Mouse (Mus musculus): ENCODE measurements around the gene Znhit3. TPM values are rescaled to one million over a fixed set of nuclear protein-coding genes. Genes with fewer than 3 reads are reported as not detected.
A peak's percentile ranks its signal among the peaks of the same experiment; 100 is the strongest.
"Not testable (repeated sequence)": the region's sequence is repeated elsewhere in the genome, so short reads cannot be mapped to it uniquely, and the experiment has no call there.

The Znhit3 gene
- polyA plus RNA-seq, 1 experiment from 2014 or later: 34.8 TPM

DNA sequence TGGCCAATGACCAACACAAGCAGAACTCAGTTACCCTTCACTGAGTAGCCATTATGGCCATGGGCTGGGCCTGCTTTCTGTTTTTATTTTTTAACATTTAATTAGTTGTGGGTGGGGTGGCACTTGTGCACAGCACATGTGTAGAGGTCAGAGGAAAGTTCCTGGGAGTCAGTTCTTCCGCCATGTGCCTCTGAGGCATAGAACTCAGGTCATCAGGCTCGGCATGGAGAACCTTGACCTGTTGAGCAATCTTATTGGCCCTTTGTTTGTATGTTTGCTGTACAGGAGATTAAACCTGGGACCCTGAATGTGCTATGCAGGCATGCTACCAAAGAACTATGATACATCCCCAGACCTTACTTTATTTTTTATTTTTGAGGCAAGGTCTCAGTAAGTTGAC is 26.7 kb downstream of the Znhit3 start:
- Histone ChIP-seq H3K4me1 (replicated peaks) (no peaks in the 10 kb centered on the region), H3K27me3 (no peaks in the 10 kb centered on the region), H3K4me2 (no peak overlapping the region), H3K4me3 (replicated peaks) (no peak overlapping the region), H3K36me3 (replicated peaks) (peaks cover 69% of the 10 kb centered on the region), H3K9me3 (replicated peaks) (no peaks in the 10 kb centered on the region), H3K27ac (replicated peaks) (no peak overlapping the region), H3K9ac (no peak overlapping the region)
- WGBS (ENCODE audit: insufficient replicate concordance): 80% methylated on average over 2 of the region's 2 CpGs
- ATAC-seq (ENCODE audit: insufficient read depth): no peak

DNA sequence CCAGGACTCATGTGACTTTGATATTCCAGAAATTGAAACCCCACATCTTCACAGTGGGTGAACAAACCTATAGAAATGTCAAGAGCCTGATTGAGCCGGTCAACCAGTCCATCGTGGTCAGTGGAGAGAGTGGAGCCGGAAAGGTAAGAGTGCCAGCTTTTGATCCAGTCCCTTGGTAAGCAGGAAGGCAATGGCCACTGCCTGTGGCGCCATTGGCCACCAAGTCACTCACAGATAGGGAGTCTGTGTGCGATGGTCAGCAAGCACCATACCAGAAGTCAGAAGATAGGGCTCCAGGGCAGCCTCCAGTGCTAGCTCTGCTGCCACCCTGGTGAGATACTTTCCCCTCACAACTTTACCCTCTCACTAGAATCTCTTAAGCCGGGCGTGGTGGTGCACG is 28.1 kb downstream of the Znhit3 start:
- peaks cover 72% of the 10 kb centered on the region for H3K36me3 ChIP-seq (replicated peaks)
- H3K9ac ChIP-seq: no peak overlapping the region
- WGBS (ENCODE audit: insufficient replicate concordance): 86% methylated on average over 8 of the region's 8 CpGs

DNA sequence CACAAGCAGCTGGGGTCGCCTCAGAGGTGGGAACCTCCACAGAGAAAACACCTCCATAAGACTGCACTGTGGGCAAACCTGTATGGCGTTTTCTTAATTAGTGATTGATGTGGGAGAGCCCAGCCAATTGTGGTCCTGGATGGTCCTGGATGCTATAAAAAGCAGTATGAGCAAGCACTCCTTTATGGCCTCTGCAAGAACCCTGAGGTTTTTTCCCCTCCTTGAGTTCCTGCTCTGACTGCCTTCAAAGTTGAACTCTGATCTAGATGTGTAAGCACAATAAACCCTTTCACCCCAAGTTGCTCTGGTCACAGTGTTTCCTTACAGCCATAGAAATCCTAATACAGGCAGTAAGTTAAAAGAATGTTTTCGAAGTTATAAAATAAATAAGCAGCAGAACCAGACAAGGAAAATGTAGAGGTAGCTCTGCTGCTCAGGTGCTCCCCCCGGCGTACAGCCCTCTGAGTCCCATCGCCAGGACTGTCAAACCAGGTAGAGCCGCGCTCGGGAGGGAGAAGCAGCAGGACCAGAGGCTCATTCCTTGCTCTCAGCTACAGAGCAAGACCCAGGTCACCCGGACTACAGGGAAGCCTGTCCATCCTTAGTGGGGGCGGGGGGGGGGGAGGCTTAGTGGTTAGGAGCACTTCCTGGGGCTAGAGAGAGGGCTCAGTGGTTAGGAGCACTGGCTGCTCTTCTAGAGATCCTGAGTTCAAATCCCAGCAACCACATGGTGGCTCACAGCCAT is 29.2 kb downstream of the Znhit3 start:
- no peak overlapping the region for H3K9ac ChIP-seq
- peaks cover 67% of the 10 kb centered on the region for H3K36me3 ChIP-seq (replicated peaks)
- no peaks in the 10 kb centered on the region for H3K4me1 ChIP-seq (replicated peaks)
- ATAC-seq (ENCODE audit: insufficient read depth): no peak
- no peak overlapping the region for H3K4me3 ChIP-seq (replicated peaks)
- WGBS (ENCODE audit: insufficient replicate concordance): 79% methylated on average over 11 of the region's 11 CpGs
- H3K27me3 ChIP-seq: no peaks in the 10 kb centered on the region
- H3K9me3 ChIP-seq (replicated peaks): no peaks in the 10 kb centered on the region
- H3K4me2 ChIP-seq: no peak overlapping the region
- no peak overlapping the region for H3K27ac ChIP-seq (replicated peaks)

More for the DNA sequence above, 28.1 kb downstream of the Znhit3 start:
- Histone ChIP-seq H3K9me3 (replicated peaks) (no peaks in the 10 kb centered on the region), H3K4me2 (no peak overlapping the region), H3K4me1 (replicated peaks) (no peaks in the 10 kb centered on the region), H3K27ac (replicated peaks) (no peak overlapping the region), H3K4me3 (replicated peaks) (no peak overlapping the region), H3K27me3 (no peaks in the 10 kb centered on the region)
- no peak for ATAC-seq (ENCODE audit: insufficient read depth)

DNA sequence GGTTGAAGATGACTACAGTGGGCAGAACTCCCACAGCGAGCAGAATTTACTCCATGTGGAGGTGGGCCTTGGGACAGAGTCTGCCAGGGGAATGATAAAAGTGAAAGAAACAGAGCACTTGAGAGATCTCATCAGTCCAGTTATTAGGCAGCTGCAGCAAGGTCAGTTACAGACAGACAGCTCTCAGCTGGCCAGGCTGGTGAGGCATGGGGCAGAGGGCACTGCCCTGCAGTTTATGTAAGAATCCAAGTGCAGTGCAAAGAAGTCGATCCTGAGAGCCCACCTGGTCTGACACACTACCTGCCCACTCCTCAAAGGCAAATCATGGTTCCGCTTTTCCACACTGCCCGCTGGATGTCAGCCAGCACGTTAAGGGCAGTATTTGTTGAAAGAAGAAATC is 29.9 kb downstream of the Znhit3 start:
- Histone ChIP-seq H3K4me1 (replicated peaks) (peaks cover 3% of the 10 kb centered on the region), H3K27me3 (no peaks in the 10 kb centered on the region), H3K36me3 (replicated peaks) (peaks cover 66% of the 10 kb centered on the region), H3K27ac (replicated peaks) (no peak overlapping the region), H3K9me3 (replicated peaks) (no peaks in the 10 kb centered on the region), H3K9ac (no peak overlapping the region), H3K4me3 (replicated peaks) (no peak overlapping the region), H3K4me2 (no peak overlapping the region)
- WGBS (ENCODE audit: insufficient replicate concordance): 81% methylated on average over 5 of the region's 5 CpGs
- ATAC-seq (ENCODE audit: insufficient read depth): no peak

DNA sequence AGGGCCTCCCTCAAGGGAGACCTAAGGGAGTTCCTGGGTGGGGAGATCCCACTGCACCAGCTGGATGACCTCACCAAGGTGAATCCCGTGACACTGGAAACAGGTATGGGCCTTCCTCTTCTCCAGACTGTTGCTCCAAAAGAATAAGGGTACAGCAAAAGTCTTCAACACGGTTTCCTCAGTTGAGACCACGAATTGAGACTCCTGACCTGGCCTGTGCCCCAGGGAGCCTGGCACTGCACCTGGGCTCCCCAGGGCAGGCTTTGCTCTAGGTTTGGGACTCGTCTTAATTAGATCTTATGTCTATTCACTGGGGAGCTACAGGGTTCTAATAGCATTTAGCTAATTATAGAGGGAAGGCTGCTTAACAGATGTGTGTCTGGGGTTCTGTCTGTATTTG is 30.9 kb downstream of the Znhit3 start:
- Histone ChIP-seq H3K36me3 (replicated peaks) (peaks cover 63% of the 10 kb centered on the region), H3K27me3 (no peaks in the 10 kb centered on the region), H3K4me3 (replicated peaks) (no peak overlapping the region), H3K9ac (no peak overlapping the region), H3K9me3 (replicated peaks) (no peaks in the 10 kb centered on the region), H3K27ac (replicated peaks) (no peak overlapping the region), H3K4me1 (replicated peaks) (peaks cover 11% of the 10 kb centered on the region), H3K4me2 (no peak overlapping the region)
- 79% methylated on average over 4 of the region's 4 CpGs for WGBS (ENCODE audit: insufficient replicate concordance)
- no peak for ATAC-seq (ENCODE audit: insufficient read depth)

DNA sequence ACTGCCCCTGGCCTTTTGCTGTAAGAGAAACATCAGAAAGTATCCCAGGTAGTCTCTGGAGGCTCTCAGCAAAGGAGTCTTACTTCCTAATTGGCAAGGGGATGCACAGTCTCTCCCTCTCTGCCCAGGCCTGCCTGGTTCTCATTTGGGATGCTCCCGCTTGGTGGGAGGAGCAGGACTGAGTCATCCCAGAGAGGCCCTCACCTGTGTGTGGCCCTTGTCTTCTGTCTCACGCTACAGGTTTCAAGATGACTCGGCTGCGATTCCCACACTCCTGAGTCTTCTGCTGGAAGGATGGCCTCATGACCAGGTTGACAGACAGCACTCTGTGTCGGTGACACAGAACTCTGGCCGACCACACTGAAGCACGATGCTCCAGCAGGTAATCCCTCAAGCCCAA is 33.8 kb downstream of the Znhit3 start:
- no peak overlapping the region for H3K9ac ChIP-seq
- 87% methylated on average over 7 of the region's 7 CpGs for WGBS (ENCODE audit: insufficient replicate concordance)
- H3K36me3 ChIP-seq (replicated peaks): peaks cover 40% of the 10 kb centered on the region
- H3K9me3 ChIP-seq (replicated peaks): no peaks in the 10 kb centered on the region
- H3K4me3 ChIP-seq (replicated peaks): no peak overlapping the region
- ATAC-seq (ENCODE audit: insufficient read depth): no peak
- peaks cover 31% of the 10 kb centered on the region for H3K4me1 ChIP-seq (replicated peaks)
- no peaks in the 10 kb centered on the region for H3K27me3 ChIP-seq
- no peak overlapping the region for H3K4me2 ChIP-seq
- no peak overlapping the region for H3K27ac ChIP-seq (replicated peaks)

DNA sequence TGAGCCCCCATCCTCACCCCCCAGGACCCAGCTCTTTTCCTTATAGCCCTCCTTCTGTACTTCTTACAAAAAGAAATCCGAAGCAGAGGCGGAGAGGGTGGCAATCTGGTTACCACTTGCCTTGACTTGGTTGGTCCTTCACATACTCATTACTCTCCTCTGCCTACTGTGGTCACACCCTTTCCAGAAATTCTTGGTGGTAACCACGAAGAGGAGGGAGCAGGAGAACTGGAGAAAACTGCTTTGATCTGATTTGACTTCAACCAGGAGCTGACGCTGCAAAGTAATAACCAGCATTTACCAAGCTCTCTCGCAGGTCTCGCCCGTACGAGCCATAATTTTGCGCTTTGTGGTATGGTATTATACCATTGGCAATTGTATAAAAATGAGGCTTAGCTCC is 35.2 kb downstream of the Znhit3 start:
- Histone ChIP-seq H3K4me3 (replicated peaks) (peak overlapping the region; percentile 86), H3K9ac (peak overlapping the region; percentile 90), H3K4me2 (peak overlapping the region; percentile 100), H3K36me3 (replicated peaks) (peaks cover 32% of the 10 kb centered on the region), H3K9me3 (replicated peaks) (no peaks in the 10 kb centered on the region), H3K27ac (replicated peaks) (peak overlapping the region; percentile 89), H3K4me1 (replicated peaks) (peaks cover 35% of the 10 kb centered on the region), H3K27me3 (no peaks in the 10 kb centered on the region)
- no peak for ATAC-seq (ENCODE audit: insufficient read depth)
- 48% methylated on average over 9 of the region's 9 CpGs for WGBS (ENCODE audit: insufficient replicate concordance)

DNA sequence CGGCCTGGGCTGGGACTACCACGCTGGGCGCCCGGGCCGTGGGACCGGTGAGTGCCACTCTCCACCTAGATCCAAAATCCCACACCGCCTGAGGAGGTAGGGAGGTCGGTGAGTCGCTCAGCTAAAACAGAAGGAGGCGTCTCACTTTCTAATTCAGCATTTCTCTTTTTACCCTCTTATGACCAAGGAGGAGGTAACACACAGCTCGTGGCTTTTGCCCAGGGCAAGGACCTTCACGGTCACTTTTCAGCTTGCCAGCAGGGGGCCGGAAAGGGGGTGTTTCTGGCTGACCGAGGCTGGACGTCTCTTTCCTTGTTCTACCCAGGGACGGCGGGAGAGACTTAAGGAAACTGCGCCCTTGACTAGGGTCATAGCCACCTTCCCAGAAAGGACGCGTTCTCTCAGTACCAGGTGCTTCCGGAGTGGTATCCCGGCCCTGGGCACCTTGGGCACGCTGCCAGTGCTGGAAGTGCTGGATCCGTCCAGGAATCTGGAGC is 35.7 kb downstream of the Znhit3 start:
- WGBS (ENCODE audit: insufficient replicate concordance): 1% methylated on average over 24 of the region's 24 CpGs
- peak; percentile 44 for ATAC-seq (ENCODE audit: insufficient read depth)

DNA sequence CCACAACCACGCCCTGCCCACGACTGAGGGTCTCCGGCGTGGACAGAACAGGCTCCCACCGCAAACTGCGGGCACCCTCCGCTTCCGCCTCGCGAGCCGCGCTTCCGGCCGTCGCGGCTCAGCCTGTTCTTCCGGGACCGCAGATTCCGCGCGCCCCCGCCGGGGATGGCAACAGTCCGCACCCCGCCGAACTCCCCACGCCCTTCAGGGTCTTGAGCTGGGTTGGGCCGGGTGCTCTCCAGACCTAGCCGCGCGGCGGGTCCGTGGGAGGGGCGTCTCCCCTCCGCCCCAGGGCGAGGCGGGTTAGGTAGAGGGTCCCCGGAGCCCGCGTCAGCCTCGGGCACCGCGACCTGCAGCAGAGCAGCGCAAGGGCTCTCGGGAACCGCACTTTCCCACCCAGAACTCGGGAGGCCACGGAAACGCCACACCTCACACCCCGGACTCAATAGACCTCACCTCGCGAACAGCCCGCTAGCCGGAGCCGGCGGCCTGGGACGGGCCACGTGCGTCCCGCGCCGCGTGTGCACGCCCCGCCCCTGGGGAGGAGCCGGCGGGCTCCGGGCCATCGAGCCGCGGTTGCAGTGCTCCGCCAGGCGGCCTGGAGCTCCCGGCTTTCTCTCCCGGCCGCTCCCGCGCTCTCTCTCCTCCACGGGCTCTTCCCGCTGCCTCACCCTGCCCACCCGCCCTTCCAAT is 36.2 kb downstream of the Znhit3 start, which contains the start of the genes Myo19 and Pigw:
TSS of gene Myo19 (plus strand) at position 377 of the 693 bp plus-strand sequence.
TSS of gene Pigw (minus strand) at position 514 of the 693 bp plus-strand sequence.
- peak within 1 kb of the TSS; percentile 100 for H3K4me2 ChIP-seq
- H3K4me1 ChIP-seq (replicated peaks): peaks cover 35% of the 10 kb centered on the region
- H3K4me3 ChIP-seq (replicated peaks): peak within 1 kb of the TSS; percentile 86
- H3K9me3 ChIP-seq (replicated peaks): no peaks in the 10 kb centered on the region
- peak within 1 kb of the TSS; percentile 90 for H3K9ac ChIP-seq
- no peaks in the 10 kb centered on the region for H3K27me3 ChIP-seq
- peak within 1 kb of the TSS; percentile 89 for H3K27ac ChIP-seq (replicated peaks)
- peaks cover 25% of the 10 kb centered on the region for H3K36me3 ChIP-seq (replicated peaks)
- peak; percentile 97 for ATAC-seq (ENCODE audit: insufficient read depth)
- 0% methylated on average over 80 of the region's 81 CpGs for WGBS (ENCODE audit: insufficient replicate concordance)

More for the DNA sequence above, 35.7 kb downstream of the Znhit3 start:
- Histone ChIP-seq H3K9ac (peak overlapping the region; percentile 90), H3K36me3 (replicated peaks) (peaks cover 30% of the 10 kb centered on the region), H3K27ac (replicated peaks) (peak overlapping the region; percentile 89), H3K4me2 (peak overlapping the region; percentile 100), H3K4me1 (replicated peaks) (peaks cover 35% of the 10 kb centered on the region), H3K27me3 (no peaks in the 10 kb centered on the region), H3K9me3 (replicated peaks) (no peaks in the 10 kb centered on the region), H3K4me3 (replicated peaks) (peak overlapping the region; percentile 86)

DNA sequence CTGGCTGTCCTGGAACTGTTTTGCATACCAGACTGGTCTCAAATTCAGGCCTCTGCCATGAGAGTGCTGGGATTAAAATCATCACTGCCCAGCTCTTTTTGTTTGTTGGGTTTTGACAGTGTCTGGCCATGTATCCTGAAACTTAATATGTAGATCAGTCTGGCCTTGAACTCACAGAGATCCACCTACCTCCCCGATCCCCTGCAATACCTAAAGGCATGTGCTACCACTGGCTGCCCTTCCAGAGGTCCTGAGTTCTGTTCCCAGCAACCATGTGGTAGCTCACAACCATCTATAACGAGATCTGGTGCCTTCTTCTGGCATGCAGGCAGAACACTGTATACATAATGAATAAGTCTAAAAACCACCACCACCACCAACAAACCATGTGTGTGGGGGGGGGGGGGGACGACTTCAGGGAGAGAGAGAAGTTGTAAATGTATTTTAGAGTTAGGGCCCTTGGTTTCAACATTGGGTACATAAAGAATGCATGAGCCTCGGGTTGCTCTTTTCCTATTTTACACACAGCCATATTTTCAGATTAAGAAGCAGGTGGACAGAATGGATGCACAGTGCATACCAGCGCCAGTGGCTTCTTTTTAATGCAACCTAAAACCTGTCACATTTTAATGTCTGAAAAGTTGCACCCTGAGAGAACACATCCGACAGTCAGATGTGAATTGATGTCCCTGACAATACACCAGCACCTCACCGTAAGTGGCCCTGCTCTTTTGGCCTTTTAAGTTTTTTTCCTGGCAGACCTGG is 37.0 kb downstream of the Znhit3 start:
- Histone ChIP-seq H3K4me1 (replicated peaks) (peaks cover 41% of the 10 kb centered on the region), H3K27me3 (no peaks in the 10 kb centered on the region), H3K9me3 (replicated peaks) (no peaks in the 10 kb centered on the region), H3K27ac (replicated peaks) (peak overlapping the region; percentile 89), H3K9ac (peak overlapping the region; percentile 90), H3K4me3 (replicated peaks) (peak overlapping the region; percentile 86), H3K36me3 (replicated peaks) (peaks cover 18% of the 10 kb centered on the region; the same call in 1 of the 2 replicates), H3K4me2 (peak overlapping the region; percentile 100)
- WGBS (ENCODE audit: insufficient replicate concordance): 10% methylated on average over 7 of the region's 7 CpGs
- no peak for ATAC-seq (ENCODE audit: insufficient read depth)

DNA sequence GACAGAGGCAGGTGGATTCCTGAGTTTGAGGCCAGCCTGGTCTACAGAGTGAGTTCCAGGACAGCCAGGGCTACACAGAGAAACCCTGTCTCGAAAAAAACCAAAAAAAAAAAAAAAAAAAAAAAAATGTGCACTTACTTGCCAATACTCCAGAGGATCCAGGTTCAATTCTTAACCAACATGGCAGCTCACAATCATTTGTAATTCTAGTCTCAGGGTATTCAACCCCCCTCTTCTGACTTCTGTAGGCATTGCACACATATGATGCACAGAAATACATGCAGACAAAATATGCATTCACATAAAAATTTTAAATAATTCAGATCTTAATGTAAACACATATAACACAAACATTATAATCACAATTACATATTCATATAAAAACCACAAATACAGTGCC is 40.1 kb downstream of the Znhit3 start:
- H3K4me2 ChIP-seq; H3K36me3 ChIP-seq (replicated peaks); H3K9me3 ChIP-seq (replicated peaks); H3K27ac ChIP-seq (replicated peaks); ATAC-seq (ENCODE audit: insufficient read depth); H3K4me3 ChIP-seq (replicated peaks); H3K27me3 ChIP-seq; H3K9ac ChIP-seq: not testable (repeated sequence)
- peaks cover 54% of the 10 kb centered on the region for H3K4me1 ChIP-seq (replicated peaks)
- 75% methylated on average over 1 of the region's 1 CpGs for WGBS (ENCODE audit: insufficient replicate concordance)
